Mouse (Mus musculus): Measurements from ENCODE around the gene Saysd1.

- TF ChIP-seq CTCF (IDR thresholded peaks at IDR 0.05) (no peak), EP300 (IDR thresholded peaks at IDR 0.05) (no peak)
These were observed 63.6 kb downstream of the Saysd1 start for GRCm38 (mm10) chr14:20074759-20075158.

All from lung, postnatal 0 days (tissue).